Comparison of ENCODE assay signal across 8 mouse cellular contexts in the genomic region with DNA sequence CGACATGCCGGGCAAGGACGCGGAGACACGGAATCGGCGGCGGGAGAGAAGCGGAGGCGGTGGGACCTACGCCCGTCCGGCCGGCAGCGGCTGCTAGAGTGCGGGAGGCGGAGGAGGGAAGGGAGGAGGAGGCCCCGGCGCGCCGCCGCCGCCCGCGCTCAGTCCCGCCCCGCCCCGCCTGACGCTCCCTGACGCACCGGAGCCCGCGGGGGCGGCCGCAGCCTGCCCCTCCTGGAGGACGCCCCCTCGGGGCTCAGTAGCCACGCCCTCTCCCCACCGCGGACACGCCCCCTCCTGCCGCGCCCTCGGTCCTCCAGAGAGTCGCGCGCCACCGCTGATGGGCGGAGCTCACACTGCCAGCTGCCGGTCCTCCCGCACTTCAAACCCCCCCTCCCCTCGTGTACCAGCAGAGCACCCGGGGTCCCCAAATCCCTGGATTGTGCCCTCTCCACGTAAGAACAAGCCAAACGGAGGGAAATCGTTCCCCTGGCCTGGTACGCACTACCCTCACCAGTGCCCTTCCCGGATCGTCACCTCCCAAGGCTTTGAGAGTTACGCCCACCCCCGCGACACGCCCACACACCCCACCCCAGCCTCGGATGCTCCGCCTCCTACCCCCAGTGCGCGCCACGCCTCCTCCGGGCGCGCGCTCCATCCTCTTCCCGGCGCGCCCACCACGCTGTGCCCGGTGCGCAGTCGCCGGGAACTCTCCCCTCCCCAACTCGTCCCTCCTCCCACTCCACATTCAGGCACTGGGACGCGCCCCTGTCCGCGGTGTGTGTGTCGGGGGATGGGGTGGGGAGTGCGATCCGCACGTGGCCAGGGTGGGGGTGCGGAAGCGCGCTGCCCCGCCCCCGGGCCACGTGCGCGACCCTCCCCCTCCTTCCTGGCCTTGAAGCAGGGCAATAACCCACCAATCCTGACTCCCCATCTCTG. TPM values are rescaled to one million over a fixed set of nuclear protein-coding genes. Genes with fewer than 3 reads are reported as not detected.
DNase-seq lines count a peak whose midpoint lies in the region; ATAC-seq lines count a peak whose summit lies in the region.

Gene Klf16 (minus strand): TSS at position 127 of the 936 bp plus-strand sequence.

- peaks cover 38% of the 10 kb centered on the region for H3K4me1 ChIP-seq in hindbrain, embryonic 16.5 days (ENCODE audit: control insufficient read depth, insufficient read depth, low read depth, low read length)

- H3K9ac ChIP-seq in hindbrain, embryonic 16.5 days (ENCODE audit: low read depth, low read length): peak within 1 kb of the TSS; percentile 90

- H3K9me3 ChIP-seq in hindbrain, embryonic 16.5 days (ENCODE audit: control insufficient read depth, low read length): no peaks in the 10 kb centered on the region

- no peaks in the 10 kb centered on the region for H3K27me3 ChIP-seq in hindbrain, embryonic 16.5 days (replicated peaks; ENCODE audit: control insufficient read depth, insufficient read depth, low read length)

- 0 out of 2 replicates have a peak, but pooled peaks cover 3% of the 10 kb centered on the region for H3K36me3 ChIP-seq in hindbrain, embryonic 16.5 days (ENCODE audit: control insufficient read depth, insufficient read depth, low read length)
- H3K36me3 ChIP-seq in macrophage (ENCODE audit: inconsistent target): no peaks in the 10 kb centered on the region

- WGBS in hindbrain, embryonic 16.5 days: under 1% methylated on average over 63 of the region's 97 CpGs
- under 1% methylated on average over 81 of the region's 97 CpGs for WGBS in macrophage (ENCODE audit: missing documents)

- peaks cover 38% of the 10 kb centered on the region for H3K79me2 ChIP-seq in macrophage (ENCODE audit: inconsistent target)

- H3K4me3 ChIP-seq in hindbrain, embryonic 16.5 days (ENCODE audit: low read length): peak within 1 kb of the TSS; percentile 91
- peak within 1 kb of the TSS; percentile 62 for H3K4me3 ChIP-seq in macrophage (ENCODE audit: inconsistent target)

- H3K27ac ChIP-seq in hindbrain, embryonic 16.5 days (ENCODE audit: low read depth, low read length): peak within 1 kb of the TSS; percentile 90
- peak within 1 kb of the TSS; percentile 84 for H3K27ac ChIP-seq in macrophage

- DNase-seq in T-cell, adult 2 months (ENCODE audit: low spot score): peak; percentile 99
- DNase-seq in cerebellum, postnatal 36 days: peak; percentile 70 to 85
- DNase-seq in gastrocnemius, adult 18-20 months (ENCODE audit: low spot score): peak; percentile 98
- peak; percentile 91 to 95 for DNase-seq in left cerebral cortex, adult 18-20 months (ENCODE audit: low spot score in 2 of 2)
- peak; percentile 96 for DNase-seq in right cerebral cortex, adult 18-20 months
- peak; percentile 96 for DNase-seq in urinary bladder, postnatal 10 days (ENCODE audit: low spot score)

- ATAC-seq in hindbrain, embryonic 16.5 days: peak; percentile 78

- peak within 1 kb of the TSS; percentile 94 for H3K4me2 ChIP-seq in hindbrain, embryonic 16.5 days (ENCODE audit: low read length)

RNA-seq across cellular contexts. Expression of gene Klf16, which starts in this region (rescaled TPM):
- 1 to 10 TPM; 1.5 to 1.9 TPM for total RNA-seq in gastrocnemius, adult 18-20 months (2021)
- 5.1 and 5.8 TPM in 2 replicates for polyA plus RNA-seq in hindbrain, embryonic 16.5 days (2015; fragmentation: Nextera tagmentation; extraction: Ambion mirVana)
- total RNA-seq in left cerebral cortex, adult 18-20 months (2021): 10 to 100 TPM; 54.8 to 68.7 TPM
- total RNA-seq in macrophage (2018; cell fraction: chromatin; rRNA removed): 1 to 10 TPM in 22 of 26 experiments, under 1 TPM in 4; 0.33 to 6.9 (median 1.9) TPM
- 10 to 100 TPM in 4 of 26 experiments, 1 to 10 TPM in 22; 4.4 to 12.1 (median 8.4) TPM for total RNA-seq in macrophage (2018; cell fraction: cytosol; rRNA removed)
- 10 to 100 TPM in 1 of 26 experiments, 1 to 10 TPM in 25; 2.1 to 12.3 (median 3.5) TPM for total RNA-seq in macrophage (2018; cell fraction: nucleus; rRNA removed)
- polyA plus RNA-seq in macrophage (2018): 3.4 to 12.6 TPM (median 6.0 TPM) in 3 replicates

Comparison
In these comparisons a context has a peak if more than half of its experiments do, and no peak if none do; other contexts are left out.
1. Peak in every context shown above with its lines: DNase-seq, ATAC-seq, H3K4me3 ChIP-seq and H3K27ac ChIP-seq.
2. RNA of gene Klf16 (total RNA-seq): 54.8 to 68.7 TPM in left cerebral cortex, adult 18-20 months; 1.5 to 1.9 TPM in gastrocnemius, adult 18-20 months; every median in the first group is over 10 times any median in the second.